Mouse (Mus musculus): ENCODE results near the gene Cacna1e. TPM values are rescaled to one million over a fixed set of nuclear protein-coding genes. Genes with fewer than 3 reads are reported as not detected.

Gene Cacna1e
- total RNA-seq, 2 experiments from 2014 or later: 0.26 to 0.52 TPM

- no peak for DNase-seq
These were observed 47.8 kb downstream of the Cacna1e start for GRCm38 (mm10) chr1:154836473-154836872.

- DNase-seq: no peak
These were observed 52.1 kb downstream of the Cacna1e start for GRCm38 (mm10) chr1:154832168-154832539.

- no peak for DNase-seq
These were observed 52.8 kb downstream of the Cacna1e start for GRCm38 (mm10) chr1:154831269-154832167.

DNA sequence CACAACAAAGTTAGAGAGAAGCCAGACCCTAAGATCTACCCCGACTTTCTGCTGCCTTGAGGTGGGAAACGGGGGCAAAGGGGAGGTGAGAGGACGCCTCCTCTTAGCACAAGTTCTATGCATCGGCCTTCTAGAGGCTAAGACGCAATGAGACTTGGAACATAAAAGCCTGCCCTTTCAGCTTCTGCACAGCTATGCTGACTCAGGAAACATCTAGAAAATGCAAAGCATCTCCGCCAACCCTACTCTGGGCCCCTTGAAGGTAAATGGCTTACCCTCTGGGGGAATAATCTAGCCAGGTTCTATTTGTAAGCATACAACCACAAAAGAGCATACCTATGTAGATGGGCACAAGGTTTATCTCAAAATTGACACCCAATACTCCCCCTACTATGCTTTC lies 54.2 kb downstream of the Cacna1e start:
- no peak for DNase-seq

DNA sequence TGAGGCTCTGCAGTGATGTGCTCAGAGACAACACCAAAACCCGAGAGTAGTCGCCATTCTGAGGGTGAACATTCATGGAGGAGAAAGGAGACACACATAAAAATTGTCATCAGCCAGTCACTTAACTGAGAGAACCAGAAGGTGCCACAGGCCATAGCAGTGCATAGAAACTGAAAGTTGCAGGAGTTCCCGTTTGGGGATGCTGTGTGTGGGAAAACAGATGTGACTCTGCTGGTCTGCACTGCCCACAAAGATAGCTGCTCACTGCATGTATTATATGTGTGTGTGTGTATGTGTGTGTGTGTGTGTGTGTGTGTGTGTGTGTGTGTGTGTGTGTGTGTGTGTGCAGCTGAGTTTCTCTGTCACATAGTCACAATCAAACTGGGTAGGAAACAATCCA lies 61.2 kb downstream of the Cacna1e start:
- DNase-seq: no peak

DNA sequence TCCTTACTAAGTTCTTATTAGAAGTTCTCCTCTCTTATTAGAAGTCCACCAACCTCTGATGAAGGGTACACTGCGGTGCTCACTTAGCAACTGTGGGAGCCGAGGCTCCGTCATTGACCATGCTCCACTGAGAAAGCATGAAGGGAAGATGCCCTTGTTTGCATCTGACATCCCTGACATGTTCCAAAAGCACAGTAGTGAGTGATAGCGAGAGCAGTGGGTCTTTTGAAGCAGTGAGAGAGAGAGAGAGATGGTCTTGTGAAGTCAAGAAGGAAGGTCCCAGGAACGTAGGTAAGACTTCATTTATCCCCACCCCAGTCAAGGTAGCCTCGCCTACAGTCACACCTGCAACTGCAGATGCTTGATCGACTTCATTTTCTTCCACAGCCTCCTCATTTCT lies 63.9 kb downstream of the Cacna1e start:
- no peak for DNase-seq

DNA sequence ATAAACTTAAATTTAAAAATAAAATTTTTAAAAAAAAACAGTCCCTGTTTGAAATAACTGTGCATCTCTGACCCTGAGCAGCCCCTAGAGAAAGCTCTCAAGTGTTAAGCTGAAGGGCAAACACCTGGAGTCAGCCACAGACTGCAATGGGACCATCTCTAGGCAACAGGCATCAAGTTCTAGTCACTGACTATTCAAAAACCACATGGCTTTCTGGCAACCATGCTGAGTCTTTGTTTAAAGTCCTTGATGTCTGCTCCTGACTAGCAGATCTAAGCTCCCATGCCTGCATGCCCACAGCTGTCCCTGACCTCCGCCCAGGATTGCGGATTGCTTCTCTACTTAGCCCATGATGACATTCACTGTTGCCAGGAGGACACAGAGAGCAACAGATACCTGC lies 64.3 kb downstream of the Cacna1e start:
- no peak for DNase-seq

DNA sequence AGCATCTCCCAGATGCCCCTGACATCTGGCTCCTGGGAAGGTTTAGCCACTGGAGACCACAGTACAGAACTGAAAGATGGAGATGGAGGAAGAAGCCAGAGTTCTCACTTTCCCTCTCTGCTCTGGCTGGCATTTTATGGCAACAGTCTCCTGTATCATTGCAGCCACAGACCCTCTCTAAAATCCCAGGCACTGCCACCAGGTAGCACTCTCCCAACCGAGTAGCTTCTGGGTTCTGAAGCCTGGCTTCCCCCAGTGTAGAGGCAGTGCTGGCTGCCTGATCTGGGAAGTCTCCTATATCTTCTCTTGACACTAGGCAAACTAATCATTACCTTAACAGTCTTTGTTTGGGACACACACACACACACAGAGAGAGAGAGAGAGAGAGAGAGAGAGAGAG lies 65.6 kb downstream of the Cacna1e start:
- DNase-seq: no peak

DNA sequence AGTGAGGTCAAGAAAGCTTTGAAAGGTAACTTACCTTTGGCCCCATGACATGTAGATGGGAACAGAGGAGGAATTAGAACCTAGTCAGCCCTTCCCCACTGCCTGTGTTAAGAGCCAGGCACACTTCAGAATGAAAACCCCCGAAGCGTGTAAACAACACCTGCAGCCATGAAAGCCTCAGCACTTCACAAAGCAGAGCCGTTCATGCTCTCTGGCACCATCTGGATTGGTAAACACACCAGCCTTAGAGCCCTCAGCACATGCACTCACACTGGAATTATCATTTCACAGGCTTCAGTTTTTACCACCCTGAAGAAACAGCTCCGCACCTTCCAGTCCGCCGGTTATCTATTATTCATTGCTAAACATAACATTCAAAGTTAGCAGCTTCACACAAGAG lies 67.5 kb downstream of the Cacna1e start:
- no peak for DNase-seq

GRCm38 (mm10) chr1:154816267-154816666 lies 68.0 kb downstream of the Cacna1e start:
- DNase-seq: no peak

- DNase-seq: no peak
These were observed 78.6 kb downstream of the Cacna1e start for GRCm38 (mm10) chr1:154805742-154806141.

DNA sequence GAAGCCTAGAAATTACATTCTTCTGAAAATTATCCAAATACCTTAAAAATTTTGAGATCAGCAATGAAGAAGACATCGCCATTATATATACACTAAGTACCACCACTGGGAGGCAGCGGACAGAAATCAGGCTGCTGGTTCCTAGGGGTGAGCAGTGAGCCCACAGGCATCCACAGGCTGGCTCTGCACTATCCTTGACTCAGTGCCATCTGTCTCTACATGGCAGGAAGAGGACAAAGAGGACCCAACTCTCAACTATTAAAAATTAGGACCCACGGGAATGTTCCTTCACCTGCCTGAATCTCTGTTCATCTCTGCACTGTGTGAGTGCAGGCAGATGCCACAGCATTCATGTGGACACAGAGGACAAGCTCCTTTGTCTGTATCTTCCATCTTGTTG lies 79.3 kb downstream of the Cacna1e start:
- no peak for DNase-seq

- DNase-seq: no peak
These were observed 81.9 kb downstream of the Cacna1e start for GRCm38 (mm10) chr1:154802301-154802904.

DNA sequence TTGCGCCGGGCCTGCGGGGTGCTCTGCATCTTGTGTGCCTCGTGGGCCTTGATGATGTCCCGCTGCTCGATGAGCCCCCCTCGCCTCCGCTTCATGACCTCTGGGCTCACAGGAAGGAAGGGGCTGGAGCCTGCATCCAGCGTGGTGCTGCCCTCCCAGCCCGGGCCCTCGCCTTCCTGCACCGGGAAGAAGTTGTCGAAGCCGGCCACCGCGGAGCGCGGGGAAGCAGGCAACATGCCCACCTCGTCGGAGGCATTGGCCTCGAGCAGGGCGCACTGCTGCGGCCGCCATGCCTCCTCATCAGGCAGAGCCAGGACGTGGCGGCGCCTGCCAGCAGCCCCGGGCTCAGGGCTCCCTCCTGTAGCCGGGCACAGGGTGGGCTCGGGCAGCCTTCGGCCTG lies 85.0 kb downstream of the Cacna1e start:
- DNase-seq: no peak

GRCm38 (mm10) chr1:154798771-154799170 lies 85.5 kb downstream of the Cacna1e start:
- no peak for DNase-seq

DNA sequence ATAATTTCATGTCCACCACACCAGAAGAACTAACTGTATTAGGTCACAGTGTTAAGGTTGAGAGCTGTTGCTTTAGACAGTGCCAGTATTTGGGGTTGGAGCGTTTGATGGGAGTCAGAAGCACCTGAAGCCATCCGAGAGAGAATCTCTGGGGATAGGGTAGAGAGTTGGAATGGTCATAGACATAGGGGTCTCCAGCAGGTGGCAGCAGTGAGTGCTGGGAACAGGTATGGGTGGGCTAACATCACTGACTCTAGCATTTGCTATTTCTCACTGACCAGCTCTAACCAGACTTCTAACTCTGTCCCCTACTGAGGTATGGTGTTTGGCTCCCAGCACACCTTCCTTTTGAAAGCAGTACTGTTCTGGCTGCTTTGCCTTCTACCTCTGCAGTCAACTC lies 87.6 kb downstream of the Cacna1e start:
- peak; percentile 42 for DNase-seq

- DNase-seq: no peak
These were observed 89.8 kb downstream of the Cacna1e start for GRCm38 (mm10) chr1:154794518-154794951.

GRCm38 (mm10) chr1:154791544-154792174 lies 92.6 kb downstream of the Cacna1e start:
- no peak for DNase-seq

DNA sequence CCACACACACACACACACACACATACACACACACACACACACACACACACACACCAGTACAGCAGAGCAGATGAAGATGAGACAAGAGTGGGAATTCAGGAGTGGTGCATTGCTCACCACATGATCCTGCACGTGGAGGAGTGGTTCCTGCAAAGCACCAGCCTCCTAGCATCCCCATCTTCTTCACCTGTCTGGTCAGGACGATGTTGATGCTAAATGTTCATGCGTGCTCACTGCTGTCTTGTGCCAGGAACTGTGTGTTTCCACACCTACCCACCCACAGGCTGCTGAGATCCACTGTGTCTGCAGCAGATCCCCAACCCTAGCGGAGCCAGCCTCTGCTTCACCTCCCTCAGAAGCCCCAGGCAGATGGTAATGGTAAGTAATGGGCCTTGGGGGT lies 95.8 kb downstream of the Cacna1e start:
- no peak for DNase-seq

DNA sequence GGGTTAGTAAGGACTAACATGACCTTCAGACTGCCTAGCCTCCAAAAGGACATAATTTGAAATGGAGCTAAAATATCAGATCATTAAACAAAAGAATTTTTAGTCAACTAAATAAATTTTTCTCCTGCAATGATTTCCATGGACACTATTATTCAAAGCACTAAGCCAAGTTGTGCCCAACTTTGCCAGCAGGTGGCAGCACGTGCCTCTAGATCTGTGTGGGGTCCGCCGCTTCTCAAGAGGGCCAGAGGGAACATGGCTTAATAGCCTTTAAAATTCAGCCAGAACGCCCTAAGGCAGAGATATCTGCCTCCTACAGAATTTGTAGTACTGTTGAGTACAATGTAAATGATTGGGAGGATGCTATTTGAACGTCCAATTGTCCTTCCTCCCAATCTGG lies 96.2 kb downstream of the Cacna1e start:
- peak; percentile 81 for DNase-seq

DNA sequence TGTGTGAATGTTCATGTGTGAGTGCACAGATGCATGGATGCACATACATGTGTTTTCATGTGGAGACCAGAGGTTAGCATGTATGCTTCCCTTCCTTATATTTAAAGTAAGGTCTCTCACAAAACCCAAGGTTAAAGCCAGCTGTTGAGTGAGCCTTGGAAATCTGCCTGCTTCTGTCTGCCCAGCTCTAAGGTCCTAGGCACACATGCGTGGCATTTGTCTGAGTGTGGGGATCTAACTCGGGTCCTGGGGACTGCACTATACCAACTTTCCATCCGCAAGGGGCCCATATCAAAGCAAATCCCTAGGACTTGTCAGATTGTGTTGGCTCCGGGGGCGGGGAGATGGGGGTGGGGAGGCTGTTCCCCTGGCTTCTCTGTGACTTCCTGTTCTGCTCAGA lies 96.9 kb downstream of the Cacna1e start:
- DNase-seq: no peak

DNA sequence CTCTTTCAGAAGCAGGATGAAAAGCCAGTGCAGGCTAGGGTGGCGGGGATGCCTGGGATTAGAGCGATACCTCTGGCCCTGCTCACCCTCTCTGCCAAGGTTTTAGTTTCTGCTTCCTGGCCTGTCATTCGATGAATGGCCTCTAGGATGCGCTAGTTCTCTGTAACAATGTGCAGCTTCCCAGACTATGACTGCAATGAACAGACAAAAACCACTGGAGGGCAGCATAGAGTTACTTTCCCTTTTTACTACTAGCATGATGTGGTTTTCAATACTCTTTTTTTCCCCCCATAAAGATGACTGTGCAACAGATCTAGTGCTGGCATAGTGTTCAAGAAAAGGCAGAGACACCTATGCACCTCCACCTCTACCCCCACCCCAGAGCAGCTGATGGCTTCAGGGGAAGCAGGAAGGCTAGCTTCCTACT lies 98.0 kb downstream of the Cacna1e start:
- DNase-seq: peak; percentile 74

- DNase-seq: no peak
These were observed 99.4 kb downstream of the Cacna1e start for GRCm38 (mm10) chr1:154784862-154785261.

Measured in gastrocnemius, postnatal 10 days (tissue).